Mouse (Mus musculus) kidney, adult 2 months (tissue): ENCODE data around the gene Ubash3b.

Experiments used
- CTCF ChIP-seq: fragments of 200-500 bp; conservative IDR thresholded peaks from 2 replicates; pipeline ENCODE4 v1.5.1; 2011; ENCODE audit warnings: low read depth, mild to moderate bottlenecking, control low read depth, low read length, moderate library complexity, mixed read lengths; ENCODE audit not compliant: insufficient read depth, insufficient read length
- POLR2A ChIP-seq: fragments of 200-500 bp; IDR thresholded peaks from one replicate; pipeline ENCODE4 v1.6.1; 2011; ENCODE audit warnings: low read depth, low read length, control low read depth

- TF ChIP-seq CTCF, result no peak
- TF ChIP-seq POLR2A, result no peak
Measured at GRCm38 (mm10) chr9:40984313-40984712, 177.2 kb downstream of the Ubash3b start.
